Mouse (Mus musculus) myocyte (in vitro differentiated cells): ENCODE results near the gene Rgma. TPM values are rescaled to one million over a fixed set of nuclear protein-coding genes. Genes with fewer than 3 reads are reported as not detected.

ENCODE experiments used
- H3K27me3 ChIP-seq: one replicate; pipeline ENCODE4 v1.6.1; 2011; ENCODE audit not compliant: control insufficient read depth, insufficient read depth, insufficient read length
- H3K36me3 ChIP-seq: one replicate; pipeline ENCODE4 v1.6.1; 2011; ENCODE audit not compliant: control insufficient read depth, insufficient read depth
- H3K4me2 ChIP-seq: one replicate; pipeline ENCODE4 v1.6.1; 2011; ENCODE audit warnings: low read depth, control low read depth
- H3K4me3 ChIP-seq: one replicate; pipeline ENCODE4 v1.5.1; 2011; ENCODE audit warnings: mild to moderate bottlenecking, control low read depth, moderate library complexity
- H3K79me2 ChIP-seq: one replicate; pipeline ENCODE4 v1.6.1; 2011; ENCODE audit not compliant: control insufficient read depth, insufficient read depth
- H3ac ChIP-seq: one replicate; pipeline ENCODE4 v1.6.1; 2011; ENCODE audit not compliant: control insufficient read depth, insufficient read length
- CEBPB ChIP-seq: IDR thresholded peaks from 2 replicates; pipeline ENCODE4 v1.6.1; 2011; ENCODE audit warnings: mild to moderate bottlenecking, moderate library complexity; ENCODE audit not compliant: poor library complexity, insufficient read depth, severe bottlenecking
- E2F4 ChIP-seq: IDR thresholded peaks from one replicate; pipeline ENCODE4 v1.6.1; 2011; ENCODE audit warnings: mild to moderate bottlenecking, control low read depth, moderate library complexity; ENCODE audit not compliant: insufficient read depth
- MAX ChIP-seq: IDR thresholded peaks from one replicate; pipeline ENCODE4 v1.6.1; 2011; ENCODE audit warnings: low read depth, mild to moderate bottlenecking, control low read depth
- MYOD1 ChIP-seq, 3 experiments: IDR thresholded peaks; one replicate each; pipeline ENCODE4 v1.6.1; 2011; ENCODE audit warnings: control low read depth in 2 of 3, low read depth in 2 of 3, mild to moderate bottlenecking in 2 of 3, moderate library complexity in 1 of 3; ENCODE audit not compliant: insufficient read length in 2 of 3, control insufficient read depth in 1 of 3
- MYOG ChIP-seq, 3 experiments: IDR thresholded peaks; one replicate each; pipeline ENCODE4 v1.6.1; 2011; ENCODE audit warnings: control low read depth in 2 of 3, low read depth in 2 of 3, mild to moderate bottlenecking in 2 of 3; ENCODE audit not compliant: insufficient read length in 2 of 3, control insufficient read depth in 1 of 3, insufficient read depth in 1 of 3
- POLR2A ChIP-seq: IDR thresholded peaks from one replicate; pipeline ENCODE4 v1.6.1; 2011; ENCODE audit warnings: low read depth, mild to moderate bottlenecking, control low read depth, moderate library complexity; ENCODE audit not compliant: insufficient read length
- POLR2AphosphoS2 ChIP-seq: IDR thresholded peaks from one replicate; pipeline ENCODE4 v1.6.1; 2011; ENCODE audit warnings: low read depth, control low read depth; ENCODE audit not compliant: insufficient read length
- REST ChIP-seq: IDR thresholded peaks from one replicate; pipeline ENCODE4 v1.6.1; 2011; ENCODE audit warnings: mild to moderate bottlenecking, control low read depth, moderate library complexity; ENCODE audit not compliant: insufficient read depth, insufficient read length
- SRF ChIP-seq: IDR thresholded peaks from one replicate; pipeline ENCODE4 v1.6.1; 2011; ENCODE audit warnings: low read depth; ENCODE audit not compliant: control insufficient read depth, insufficient read length
- TCF12 ChIP-seq: IDR thresholded peaks from one replicate; pipeline ENCODE4 v1.6.1; 2011; ENCODE audit warnings: mild to moderate bottlenecking, control low read depth; ENCODE audit not compliant: poor library complexity, insufficient read depth, severe bottlenecking
- TCF3 ChIP-seq: IDR thresholded peaks from one replicate; pipeline ENCODE4 v1.6.1; 2011; ENCODE audit warnings: low read depth, control low read depth; ENCODE audit not compliant: insufficient read length
- USF1 ChIP-seq: IDR thresholded peaks from one replicate; pipeline ENCODE4 v1.6.1; 2011; ENCODE audit warnings: low read depth, mild to moderate bottlenecking, control low read depth, moderate library complexity
- polyA plus RNA-seq: library from polyadenylated mRNA; unstranded; fragments of >200 nt; fragmentation: generic; extraction: Trizol; gene quantifications from one replicate; pipeline ENCODE4 v1.2.1, GENCODE M21; 2012; ENCODE audit warnings: missing spikeins

The Rgma gene
- polyA plus RNA-seq, 1 experiment: 34.0 TPM

DNA sequence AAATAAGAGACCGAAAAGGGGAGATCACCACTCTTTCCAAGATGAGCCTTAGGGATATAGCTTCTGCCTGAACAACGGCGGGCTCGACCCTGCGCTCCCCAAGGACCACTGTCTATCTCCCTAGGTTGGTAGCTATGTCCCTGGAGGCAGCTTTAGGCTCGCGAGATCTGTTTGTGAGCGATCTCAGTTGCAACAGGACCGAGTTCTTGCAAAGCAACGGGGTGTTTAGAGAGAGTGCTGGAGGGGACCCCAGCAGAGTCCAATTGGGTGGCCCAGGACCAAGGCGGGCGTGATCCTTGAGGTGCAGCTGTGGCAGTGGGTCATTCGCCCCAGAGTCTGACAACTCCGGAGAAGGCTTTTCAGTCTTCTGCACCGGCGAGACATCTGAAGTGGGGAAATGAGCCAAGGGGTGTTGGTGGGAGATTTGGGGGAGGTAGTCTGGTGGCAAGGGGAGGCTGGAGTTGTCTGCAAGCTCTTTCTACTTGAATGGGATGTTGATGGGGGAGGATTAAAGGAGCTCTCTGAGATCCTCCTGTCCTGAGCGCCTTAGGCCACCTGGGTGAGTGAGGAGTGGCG, 15.2 kb downstream of the Rgma start:
- Histone ChIP-seq H3K36me3 (no peaks in the 10 kb centered on the region), H3K79me2 (peaks cover 18% of the 10 kb centered on the region), H3K27me3 (no peaks in the 10 kb centered on the region), H3K4me3 (peak overlapping the region; percentile 88), H3K4me2 (peak overlapping the region; percentile 70), H3ac (peak overlapping the region; percentile 96)
- no peak for TF ChIP-seq POLR2A
- no peak for TF ChIP-seq MYOG (IDR thresholded peaks at IDR 0.05; ENCODE audit: control insufficient read depth in 1 of 3, insufficient read depth in 1 of 3, insufficient read length in 2 of 3, low read depth in 2 of 3)
- no peak for TF ChIP-seq USF1
- TF ChIP-seq CEBPB: no peak
- no peak for TF ChIP-seq TCF3
- no peak for TF ChIP-seq MYOD1 (IDR thresholded peaks at IDR 0.05; ENCODE audit: control insufficient read depth in 1 of 3, insufficient read length in 2 of 3, low read depth in 2 of 3)
- no peak for TF ChIP-seq POLR2AphosphoS2
- TF ChIP-seq TCF12: no peak
- TF ChIP-seq SRF: no peak
- TF ChIP-seq REST: no peak
- TF ChIP-seq MAX: no peak
- TF ChIP-seq E2F4: no peak

DNA sequence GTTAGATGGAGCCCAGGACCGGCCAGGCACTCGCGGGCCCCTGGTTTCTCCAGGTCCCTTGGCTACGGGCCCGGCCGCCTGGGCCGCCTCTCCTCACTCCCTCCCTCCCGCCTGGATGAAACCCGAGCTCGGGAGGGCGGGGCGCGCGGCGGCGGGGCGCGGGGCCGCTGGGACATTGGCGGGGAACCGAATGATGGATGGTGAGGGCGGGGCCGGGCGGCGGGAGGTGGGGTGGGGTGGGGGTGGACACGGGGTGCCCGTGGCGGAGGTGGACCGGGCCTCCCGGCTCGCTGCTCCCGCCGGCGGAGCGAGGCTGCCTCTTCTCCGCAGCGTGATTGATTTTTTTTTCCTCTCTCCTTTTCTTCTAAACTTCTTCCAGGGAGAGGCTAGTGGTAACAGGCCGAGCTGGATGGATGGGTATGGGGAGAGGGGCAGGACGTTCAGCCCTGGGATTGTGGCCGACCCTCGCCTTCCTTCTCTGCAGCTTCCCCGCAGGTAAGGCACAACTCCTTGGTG, 15.8 kb downstream of the Rgma start:
- Histone ChIP-seq H3K4me3 (peak overlapping the region; percentile 88), H3K4me2 (peak overlapping the region; percentile 75), H3K79me2 (peaks cover 20% of the 10 kb centered on the region), H3K27me3 (no peaks in the 10 kb centered on the region), H3ac (peak overlapping the region; percentile 96), H3K36me3 (no peaks in the 10 kb centered on the region)
- no peak for TF ChIP-seq TCF12
- TF ChIP-seq POLR2AphosphoS2: peak; percentile 70
- no peak for TF ChIP-seq SRF
- no peak for TF ChIP-seq USF1
- peak; percentile 73 for TF ChIP-seq POLR2A
- peak in 1 of 3 experiments; percentile 25 for TF ChIP-seq MYOG (IDR thresholded peaks at IDR 0.05; ENCODE audit: control insufficient read depth in 1 of 3, insufficient read depth in 1 of 3, insufficient read length in 2 of 3, low read depth in 2 of 3)
- no peak for TF ChIP-seq MYOD1 (IDR thresholded peaks at IDR 0.05; ENCODE audit: control insufficient read depth in 1 of 3, insufficient read length in 2 of 3, low read depth in 2 of 3)
- TF ChIP-seq E2F4: no peak
- TF ChIP-seq CEBPB: no peak
- TF ChIP-seq REST: no peak

DNA sequence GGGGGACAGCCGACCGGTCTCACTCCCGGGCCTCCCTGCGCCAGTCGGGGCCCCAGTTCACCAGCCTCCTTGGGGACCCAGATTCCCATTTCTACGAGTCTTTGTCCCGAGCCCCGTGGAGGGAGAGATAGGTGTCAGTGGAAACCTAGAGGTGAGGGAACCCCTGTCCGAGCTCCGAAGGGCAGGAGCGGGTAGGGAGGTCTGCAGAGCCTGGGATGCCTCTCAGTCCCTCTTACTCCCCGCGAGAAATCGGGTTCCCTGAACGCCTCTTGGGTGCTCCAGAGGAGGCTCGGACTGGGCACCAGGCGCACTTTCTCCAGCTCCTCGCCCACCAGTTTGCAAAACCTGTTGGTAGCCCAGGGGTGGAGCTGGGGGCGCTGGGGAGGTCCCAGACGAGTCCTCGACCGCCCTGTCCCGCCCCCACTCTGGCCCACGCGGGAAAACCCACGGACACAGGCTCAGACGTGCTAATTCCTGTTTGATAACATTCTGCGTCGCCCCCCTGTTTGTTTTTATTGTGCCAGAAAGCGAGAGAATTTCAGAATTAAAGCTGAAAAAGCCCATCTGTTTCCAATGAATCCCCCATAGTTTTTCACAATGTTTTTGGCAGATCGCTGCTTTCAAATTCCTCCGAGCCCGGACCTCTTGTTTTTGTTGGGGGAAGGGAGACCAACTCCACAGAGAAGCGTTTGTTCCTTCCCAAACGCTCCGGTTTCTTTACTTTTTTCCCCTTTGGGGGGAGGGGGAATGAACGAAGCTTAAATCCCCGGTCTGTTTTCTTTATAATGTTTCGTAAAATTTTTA, 16.4 kb downstream of the Rgma start:
- no peak for TF ChIP-seq E2F4
- TF ChIP-seq MAX: no peak
- no peak for TF ChIP-seq MYOG (IDR thresholded peaks at IDR 0.05; ENCODE audit: control insufficient read depth in 1 of 3, insufficient read depth in 1 of 3, insufficient read length in 2 of 3, low read depth in 2 of 3)
- TF ChIP-seq TCF3: no peak
- TF ChIP-seq POLR2A: no peak
- no peak for TF ChIP-seq POLR2AphosphoS2
- no peak for TF ChIP-seq CEBPB
- TF ChIP-seq REST: no peak
- TF ChIP-seq MYOD1 (IDR thresholded peaks at IDR 0.05; ENCODE audit: control insufficient read depth in 1 of 3, insufficient read length in 2 of 3, low read depth in 2 of 3): no peak
- TF ChIP-seq SRF: no peak
- TF ChIP-seq TCF12: no peak
- TF ChIP-seq USF1: no peak
- peak overlapping the region; percentile 75 for H3K4me2 ChIP-seq
- peak overlapping the region; percentile 96 for H3ac ChIP-seq
- no peaks in the 10 kb centered on the region for H3K36me3 ChIP-seq
- peaks cover 21% of the 10 kb centered on the region for H3K79me2 ChIP-seq
- H3K4me3 ChIP-seq: peak overlapping the region; percentile 88
- no peaks in the 10 kb centered on the region for H3K27me3 ChIP-seq

DNA sequence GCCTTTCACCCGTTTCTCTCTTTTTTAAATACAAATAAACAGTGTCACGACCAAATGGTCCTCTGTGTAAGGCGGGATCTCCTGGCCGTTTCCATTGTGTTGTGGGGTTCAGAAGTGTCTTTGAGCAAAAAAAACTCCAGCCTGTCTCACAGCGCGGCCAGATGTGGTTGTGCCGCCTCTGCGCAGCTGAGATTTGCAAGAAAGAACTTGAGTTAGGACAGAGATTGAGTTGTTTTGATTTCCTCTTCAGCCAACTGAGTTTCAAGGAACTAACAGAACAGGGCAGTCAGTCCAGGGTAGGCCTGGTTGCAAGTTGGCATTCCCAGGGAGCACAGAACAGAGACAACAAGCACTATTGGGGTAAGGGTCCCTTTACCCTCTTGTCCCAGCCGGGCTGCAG, 17.1 kb downstream of the Rgma start:
- Histone ChIP-seq H3K27me3 (no peaks in the 10 kb centered on the region), H3ac (peak overlapping the region; percentile 96), H3K79me2 (peaks cover 24% of the 10 kb centered on the region), H3K36me3 (no peaks in the 10 kb centered on the region), H3K4me3 (peak overlapping the region; percentile 88), H3K4me2 (peak overlapping the region; percentile 75)
- TF ChIP-seq CEBPB: no peak
- TF ChIP-seq TCF3: no peak
- no peak for TF ChIP-seq SRF
- no peak for TF ChIP-seq POLR2A
- no peak for TF ChIP-seq MYOD1 (IDR thresholded peaks at IDR 0.05; ENCODE audit: control insufficient read depth in 1 of 3, insufficient read length in 2 of 3, low read depth in 2 of 3)
- no peak for TF ChIP-seq E2F4
- TF ChIP-seq TCF12: no peak
- TF ChIP-seq MYOG (IDR thresholded peaks at IDR 0.05; ENCODE audit: control insufficient read depth in 1 of 3, insufficient read depth in 1 of 3, insufficient read length in 2 of 3, low read depth in 2 of 3): no peak
- no peak for TF ChIP-seq POLR2AphosphoS2
- TF ChIP-seq MAX: no peak
- no peak for TF ChIP-seq USF1
- no peak for TF ChIP-seq REST
